Mouse (Mus musculus) testis, adult 10 weeks (tissue): ENCODE results near the gene Ntrk3. TPM values are rescaled to one million over a fixed set of nuclear protein-coding genes. Genes with fewer than 3 reads are reported as not detected.

Experiments
- polyA plus RNA-seq: library from polyadenylated mRNA; stranded (reverse); fragments of 350-450 nt; fragmentation: Illumina TruSeq; extraction: RNeasy Lipid Tissue Mini Kit (QIAGEN cat#74804); gene quantifications from one replicate; pipeline ENCODE4 v1.2.3, GENCODE M21; 2014; ENCODE audit warnings: low read depth, low replicate concordance

Ntrk3 gene
- polyA plus RNA-seq = 3.5 TPM

DNA sequence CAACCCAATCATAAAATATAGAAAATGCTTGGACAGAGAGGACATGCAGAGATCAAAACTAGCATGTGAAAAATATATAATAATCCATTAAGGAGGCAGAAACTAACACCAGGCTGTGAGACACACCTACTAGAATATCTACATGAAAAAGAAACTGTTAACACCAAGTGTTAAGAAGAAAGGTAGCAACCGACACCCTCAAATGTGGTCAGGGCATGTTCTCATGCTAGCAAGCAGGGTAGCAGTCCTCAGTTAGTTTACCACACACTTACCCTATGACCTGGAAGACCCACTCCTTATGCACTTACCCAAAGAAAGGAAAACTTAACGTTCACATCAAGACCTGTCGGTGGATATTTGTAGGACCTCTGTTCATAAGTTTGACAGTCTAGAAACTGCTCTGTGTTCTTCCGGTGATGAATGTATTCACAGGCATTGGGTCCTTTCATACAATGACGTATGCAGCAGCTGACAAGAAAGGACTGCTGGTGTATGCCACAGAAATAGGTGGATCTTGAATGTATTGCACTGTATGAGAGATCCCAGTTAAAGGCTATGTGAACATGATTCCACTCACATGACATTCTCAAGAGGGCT is at the start of gene Ntrk3:
Gene Ntrk3 (minus strand): TSS at position 399 of the 597 bp plus-strand sequence.

GRCm38 (mm10) chr7:78782639-78783581 is 45.1 kb upstream of the Ntrk3 start, which contains the start of the genes Mrps11 and Mrpl46:
Gene Mrps11 (plus strand): TSS chr7:78783119.
Gene Mrpl46 (minus strand): TSS chr7:78783531.

Other genes starting within 250 kb of the Ntrk3 start
- gene Mrps11, start 45.1 kb upstream of the Ntrk3 start, polyA plus RNA-seq = 2.1 TPM
- gene Mrpl46, start 45.5 kb upstream of the Ntrk3 start, polyA plus RNA-seq = 4.5 TPM
- 2.8 TPM for gene Det1, start 109.3 kb upstream of the Ntrk3 start, polyA plus RNA-seq
- 5.1 TPM for gene Aen, start 157.8 kb upstream of the Ntrk3 start, polyA plus RNA-seq
- gene Isg20, start 175.4 kb upstream of the Ntrk3 start, polyA plus RNA-seq = 22.9 TPM